Mouse (Mus musculus) thymus, adult 2 months (tissue): Measurements from ENCODE around the gene Casp2.

Experiments
- CTCF ChIP-seq: fragments of 200-500 bp; IDR thresholded peaks from 2 replicates; pipeline ENCODE4 v1.5.1; 2012; ENCODE audit warnings: mild to moderate bottlenecking, control low read depth, low read length, moderate library complexity, borderline replicate concordance; ENCODE audit not compliant: control insufficient read depth, poor library complexity, insufficient read depth; ENCODE audit errors: extremely low read depth
- POLR2A ChIP-seq: fragments of 200-500 bp; IDR thresholded peaks from 2 replicates; pipeline ENCODE4 v1.6.1; 2012; ENCODE audit warnings: mild to moderate bottlenecking, low read length, control low read depth, moderate library complexity; ENCODE audit not compliant: control insufficient read depth, poor library complexity, insufficient read depth; ENCODE audit errors: extremely low read depth

DNA sequence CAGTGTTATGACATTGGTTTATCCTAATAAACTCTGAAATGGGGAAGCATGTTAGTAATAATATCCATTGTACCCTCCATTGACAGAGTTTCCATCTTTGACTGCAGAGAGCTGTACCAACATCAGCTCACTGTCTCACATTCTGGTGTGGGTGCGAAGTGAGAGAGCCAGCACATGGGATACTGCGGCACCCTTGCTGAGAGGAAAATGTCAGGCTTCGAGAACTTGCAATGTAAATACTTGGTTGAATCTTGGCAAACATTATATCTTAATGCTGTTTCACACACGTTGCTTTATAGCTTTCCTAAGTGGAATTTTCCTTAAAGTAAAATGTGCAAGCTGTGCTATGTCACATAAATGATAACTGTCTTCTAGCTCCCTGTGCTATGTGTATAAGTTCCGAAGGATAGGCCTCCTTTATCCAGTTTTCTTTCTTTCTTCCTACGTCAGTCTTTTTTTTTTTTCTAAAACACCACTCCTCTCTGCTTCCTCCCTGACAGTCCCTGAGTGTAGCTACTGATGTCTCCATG is 27.4 kb upstream of the Casp2 start:
- no peak for TF ChIP-seq POLR2A
- TF ChIP-seq CTCF = no peak
